Mouse (Mus musculus) spleen, postnatal 4 days (tissue): ENCODE data around the gene Sox15.

ENCODE experiments used
- DNase-seq, 2 experiments: peaks; one replicate each; pipeline ENCODE4 v3.0.0; 2022; ENCODE audit warnings: low spot score in 2 of 2

Sox15 gene

GRCm38 (mm10) chr11:69679144-69679543 is 24.0 kb downstream of the Sox15 start:
- no peak for DNase-seq

GRCm38 (mm10) chr11:69680136-69680855 is 25.2 kb downstream of the Sox15 start:
- no peak for DNase-seq

GRCm38 (mm10) chr11:69681314-69682208 is 26.4 kb downstream of the Sox15 start, which contains the start of gene Senp3:
TSS of gene Senp3 (minus strand) at chr11:69682084.
- peak; percentile 94 to 97 for DNase-seq

GRCm38 (mm10) chr11:69682209-69682839 is 27.2 kb downstream of the Sox15 start:
- no peak for DNase-seq

GRCm38 (mm10) chr11:69682840-69683533 is 27.9 kb downstream of the Sox15 start:
- peak; percentile 88 to 96 for DNase-seq

GRCm38 (mm10) chr11:69683576-69683975 is 28.5 kb downstream of the Sox15 start:
- no peak for DNase-seq

GRCm38 (mm10) chr11:69684128-69684745 is 29.1 kb downstream of the Sox15 start:
- DNase-seq = no peak

- no peak for DNase-seq
Observed at GRCm38 (mm10) chr11:69684936-69685335, 29.8 kb downstream of the Sox15 start.

GRCm38 (mm10) chr11:69685526-69686148 is 30.5 kb downstream of the Sox15 start, which contains the start of gene Tnfsf13:
TSS of gene Tnfsf13 (minus strand) at chr11:69685784.
- DNase-seq = peak in 1 of 2 experiments; percentile 64

GRCm38 (mm10) chr11:69686377-69686776 is 31.3 kb downstream of the Sox15 start:
- DNase-seq = no peak

- DNase-seq = no peak
Observed at GRCm38 (mm10) chr11:69687061-69687460, 31.9 kb downstream of the Sox15 start.

- DNase-seq = no peak
Observed at GRCm38 (mm10) chr11:69689891-69690290, 34.8 kb downstream of the Sox15 start.

- DNase-seq = no peak
Observed at GRCm38 (mm10) chr11:69692196-69692811, 37.2 kb downstream of the Sox15 start.

- DNase-seq = no peak
Observed at GRCm38 (mm10) chr11:69692863-69693262, 37.7 kb downstream of the Sox15 start.

GRCm38 (mm10) chr11:69693421-69693965 is 38.4 kb downstream of the Sox15 start:
- no peak for DNase-seq

- DNase-seq = no peak
Observed at GRCm38 (mm10) chr11:69695046-69695360, 39.9 kb downstream of the Sox15 start.

- DNase-seq = peak in 1 of 2 experiments; percentile 33
Observed at GRCm38 (mm10) chr11:69695361-69696181, 40.5 kb downstream of the Sox15 start, which contains the start of the genes Tnfsf12 and Tnfsfm13. TSS of gene Tnfsf12 (minus strand) at chr11:69695849. TSS of gene Tnfsfm13 (minus strand) at chr11:69696098.

GRCm38 (mm10) chr11:69697396-69697795 is 42.3 kb downstream of the Sox15 start:
- no peak for DNase-seq

GRCm38 (mm10) chr11:69698574-69698973 is 43.5 kb downstream of the Sox15 start:
- DNase-seq = no peak
